7 mouse cellular contexts compared by ENCODE assay signal in the genomic region with DNA sequence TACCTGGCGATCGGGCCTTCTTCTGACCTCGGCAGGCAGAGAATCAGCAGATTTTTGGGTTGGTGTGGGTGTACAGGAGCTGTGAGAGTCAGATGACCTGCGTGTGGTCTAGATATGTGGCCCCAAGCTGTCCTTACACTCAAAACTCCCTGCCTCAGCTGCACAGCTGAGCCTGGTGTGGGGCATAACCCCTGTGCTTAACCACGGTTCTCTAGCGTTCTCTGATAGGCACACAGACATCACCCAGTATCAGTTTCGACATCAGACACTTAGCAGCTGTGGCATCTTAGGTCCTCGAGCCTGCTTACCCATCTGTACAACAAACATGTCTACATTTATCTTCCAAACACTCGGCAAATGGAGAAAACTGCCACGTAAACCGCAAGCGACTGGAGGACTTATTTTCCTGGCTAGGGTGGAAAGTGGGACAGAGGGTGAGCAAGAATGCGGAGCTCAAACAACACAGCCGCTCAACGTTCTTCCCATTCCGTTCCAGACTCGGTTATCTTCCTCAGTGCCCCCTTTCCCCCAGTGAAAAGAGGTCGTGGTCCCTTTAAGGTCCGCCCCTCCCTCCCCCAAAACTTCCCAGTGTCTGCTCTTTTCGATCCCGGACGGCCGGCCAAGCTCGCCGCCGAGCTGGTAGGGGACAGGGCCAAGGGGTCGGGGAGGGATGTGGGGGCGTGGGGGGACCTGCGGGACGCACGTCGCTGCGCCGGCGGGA. TPM values are rescaled to one million over a fixed set of nuclear protein-coding genes. Genes with fewer than 3 reads are reported as not detected.
A peak's percentile ranks its signal among the peaks of the same experiment; 100 is the strongest.
DNase-seq lines count a peak whose midpoint lies in the region; ATAC-seq and TF ChIP-seq lines count a peak whose summit lies in the region.

A gene (plus strand): TSS at position 321 of the 721 bp plus-strand sequence.

- in situ Hi-C loops in ES-E14 (cut with MboI; ENCODE audit: low sequenced_read_pairs in 2 of 2, unreplicated experiment in 2 of 2): no loop called here

- H3K9ac ChIP-seq in ES-E14 (ENCODE audit: insufficient read depth, low read depth, low read length, poor library complexity, severe bottlenecking): peak within 1 kb of the TSS; percentile 97
- peak within 1 kb of the TSS; percentile 94 for H3K9ac ChIP-seq in kidney, postnatal 0 days (ENCODE audit: low read depth, low read length)
- peak within 1 kb of the TSS; percentile 93 for H3K9ac ChIP-seq in liver, embryonic 15.5 days
- H3K9ac ChIP-seq in neural tube, embryonic 13.5 days: peak within 1 kb of the TSS; percentile 91

- peak within 1 kb of the TSS; percentile 98 for H3K27ac ChIP-seq in ES-E14 (ENCODE audit: insufficient read depth, low read depth, low read length, poor library complexity, severe bottlenecking)
- peak within 1 kb of the TSS; percentile 100 for H3K27ac ChIP-seq in embryonic facial prominence, embryonic 10.5 days (replicated peaks)
- peak within 1 kb of the TSS; percentile 100 for H3K27ac ChIP-seq in heart, embryonic 10.5 days
- peak within 1 kb of the TSS; percentile 100 for H3K27ac ChIP-seq in kidney, postnatal 0 days
- peak within 1 kb of the TSS; percentile 96 for H3K27ac ChIP-seq in liver, embryonic 15.5 days (replicated peaks)
- peak within 1 kb of the TSS; percentile 100 for H3K27ac ChIP-seq in neural tube, embryonic 13.5 days (replicated peaks)

- H3K4me3 ChIP-seq in ES-E14 (ENCODE audit: insufficient read depth in 1 of 2, low read depth in 1 of 2, low read length in 2 of 2, poor library complexity in 1 of 2, severe bottlenecking in 1 of 2): peak within 1 kb of the TSS; percentile 88 to 97
- peak within 1 kb of the TSS; percentile 93 for H3K4me3 ChIP-seq in embryonic facial prominence, embryonic 10.5 days
- peak within 1 kb of the TSS; percentile 96 for H3K4me3 ChIP-seq in heart, embryonic 10.5 days
- H3K4me3 ChIP-seq in kidney, postnatal 0 days (replicated peaks; ENCODE audit: low read depth, low read length): peak within 1 kb of the TSS; percentile 85
- peak within 1 kb of the TSS; percentile 85 for H3K4me3 ChIP-seq in liver, embryonic 15.5 days (replicated peaks)
- H3K4me3 ChIP-seq in neural tube, embryonic 13.5 days: peak within 1 kb of the TSS; percentile 73

- ATAC-seq in kidney, postnatal 0 days (replicated peaks; ENCODE audit: low FRiP score, low read depth): peak; percentile 8; the same call in 1 of the 2 replicates
- peak; percentile 1 for ATAC-seq in liver, embryonic 15.5 days (ENCODE audit: insufficient read depth)
- no peak for ATAC-seq in neural tube, embryonic 13.5 days (ENCODE audit: low read depth)

- 3% methylated on average over 35 of the region's 35 CpGs for WGBS in embryonic facial prominence, embryonic 10.5 days
- WGBS in heart, embryonic 10.5 days: 3% methylated on average over 35 of the region's 35 CpGs
- WGBS in kidney, postnatal 0 days: 3% methylated on average over 35 of the region's 35 CpGs
- WGBS in liver, embryonic 15.5 days (ENCODE audit: insufficient replicate concordance): 2% methylated on average over 35 of the region's 35 CpGs
- 4% methylated on average over 35 of the region's 35 CpGs for WGBS in neural tube, embryonic 13.5 days

- H3K4me2 ChIP-seq in kidney, postnatal 0 days (ENCODE audit: low read length): peak within 1 kb of the TSS; percentile 86
- peak within 1 kb of the TSS; percentile 88 for H3K4me2 ChIP-seq in liver, embryonic 15.5 days
- H3K4me2 ChIP-seq in neural tube, embryonic 13.5 days: peak within 1 kb of the TSS; percentile 97

- DNase-seq in B cell, adult 2 months: peak; percentile 47 to 48
- no peak for DNase-seq in ES-E14 (ENCODE audit: low read depth, low spot score)
- no peak for DNase-seq in embryonic facial prominence, embryonic 10.5 days (ENCODE audit: low spot score)
- DNase-seq in heart, embryonic 10.5 days (ENCODE audit: low spot score): peak; percentile 86
- peak; percentile 85 for DNase-seq in kidney, postnatal 0 days (ENCODE audit: low spot score)

- TF ChIP-seq CTCF in kidney, postnatal 0 days (IDR thresholded peaks at IDR 0.05; ENCODE audit: low read depth): no peak

- no peaks in the 10 kb centered on the region for H3K9me3 ChIP-seq in ES-E14 (ENCODE audit: control insufficient read depth, insufficient read depth, low read depth, low read length)
- H3K9me3 ChIP-seq in embryonic facial prominence, embryonic 10.5 days: no peaks in the 10 kb centered on the region
- no peaks in the 10 kb centered on the region for H3K9me3 ChIP-seq in heart, embryonic 10.5 days
- no peaks in the 10 kb centered on the region for H3K9me3 ChIP-seq in kidney, postnatal 0 days (replicated peaks; ENCODE audit: low read length)
- H3K9me3 ChIP-seq in liver, embryonic 15.5 days (replicated peaks): no peaks in the 10 kb centered on the region
- no peaks in the 10 kb centered on the region for H3K9me3 ChIP-seq in neural tube, embryonic 13.5 days

- no peaks in the 10 kb centered on the region for H3K27me3 ChIP-seq in embryonic facial prominence, embryonic 10.5 days (replicated peaks; ENCODE audit: low read depth, poor library complexity, severe bottlenecking)
- H3K27me3 ChIP-seq in heart, embryonic 10.5 days (ENCODE audit: insufficient read depth, poor library complexity, severe bottlenecking): no peaks in the 10 kb centered on the region
- no peaks in the 10 kb centered on the region for H3K27me3 ChIP-seq in kidney, postnatal 0 days (ENCODE audit: insufficient read depth, low read length)
- no peaks in the 10 kb centered on the region for H3K27me3 ChIP-seq in liver, embryonic 15.5 days
- no peaks in the 10 kb centered on the region for H3K27me3 ChIP-seq in neural tube, embryonic 13.5 days

- H3K36me3 ChIP-seq in ES-E14 (ENCODE audit: control insufficient read depth, insufficient read depth, low read length, poor library complexity, severe bottlenecking): peaks cover 16% of the 10 kb centered on the region
- H3K36me3 ChIP-seq in embryonic facial prominence, embryonic 10.5 days (replicated peaks): peaks cover 17% of the 10 kb centered on the region
- H3K36me3 ChIP-seq in heart, embryonic 10.5 days: peaks cover 16% of the 10 kb centered on the region
- peaks cover 6% of the 10 kb centered on the region for H3K36me3 ChIP-seq in kidney, postnatal 0 days (ENCODE audit: insufficient read depth, low read length)
- H3K36me3 ChIP-seq in liver, embryonic 15.5 days (replicated peaks): peaks cover 17% of the 10 kb centered on the region
- peaks cover 13% of the 10 kb centered on the region for H3K36me3 ChIP-seq in neural tube, embryonic 13.5 days

- peaks cover 6 to 15% of the 10 kb centered on the region in 2 experiments for H3K4me1 ChIP-seq in ES-E14 (ENCODE audit: control insufficient read depth in 2 of 2, insufficient read depth in 2 of 2, low read length in 2 of 2, poor library complexity in 1 of 2)
- peaks cover 40% of the 10 kb centered on the region for H3K4me1 ChIP-seq in embryonic facial prominence, embryonic 10.5 days
- peaks cover 35% of the 10 kb centered on the region for H3K4me1 ChIP-seq in heart, embryonic 10.5 days
- H3K4me1 ChIP-seq in kidney, postnatal 0 days (replicated peaks; ENCODE audit: insufficient read depth, low read length): peaks cover 27% of the 10 kb centered on the region
- H3K4me1 ChIP-seq in liver, embryonic 15.5 days (replicated peaks): peaks cover 48% of the 10 kb centered on the region
- peaks cover 31% of the 10 kb centered on the region for H3K4me1 ChIP-seq in neural tube, embryonic 13.5 days (replicated peaks)

TF ChIP-seq in ES-E14, 5 proteins besides CTCF, POLR2A, EP300 and RAD21:
- TF ChIP-seq ZNF384 (IDR thresholded peaks at IDR 0.05; ENCODE audit: low read depth, low read length) (no peak), CHD2 (IDR thresholded peaks at IDR 0.05; ENCODE audit: low read depth, low read length) (no peak), ZC3H11A (IDR thresholded peaks at IDR 0.05; ENCODE audit: borderline replicate concordance, low read depth, low read length) (no peak)
TF ChIP-seq in ES-E14: peak in this region for 0.

RNA-seq across cellular contexts. Expression of the gene that starts here (rescaled TPM):
- total RNA-seq in ES-E14 (2012; rRNA removed): 464 and 530 TPM in 2 replicates
- 325 and 346 TPM in 2 replicates for polyA plus RNA-seq in embryonic facial prominence, embryonic 10.5 days (2016; fragmentation: Nextera tagmentation; extraction: Ambion mirVana)
- 213 and 221 TPM in 2 replicates for polyA plus RNA-seq in heart, embryonic 10.5 days (2016; fragmentation: Nextera tagmentation; extraction: Ambion mirVana)
- polyA plus RNA-seq in kidney, postnatal 0 days (2015; fragmentation: Nextera tagmentation; extraction: Ambion mirVana): 232 TPM in 2 replicates
- polyA plus RNA-seq in liver, embryonic 15.5 days (2015; fragmentation: Nextera tagmentation; extraction: Ambion mirVana): 79.3 and 86.9 TPM in 2 replicates
- polyA plus RNA-seq in neural tube, embryonic 13.5 days (2015; fragmentation: Nextera tagmentation; extraction: Ambion mirVana): 214 and 237 TPM in 2 replicates

Comparison
In these comparisons a context has a peak if more than half of its experiments do, and no peak if none do; other contexts are left out.
1. DNase-seq: peak in B cell, adult 2 months (2 of 2), heart, embryonic 10.5 days (single experiment) and kidney, postnatal 0 days (single experiment); none in ES-E14 (single experiment) and embryonic facial prominence, embryonic 10.5 days (single experiment).
2. Peak in every context shown above with its lines, with median percentiles within 50 percentile points of each other: H3K27ac ChIP-seq, H3K4me3 ChIP-seq, H3K9ac ChIP-seq and H3K4me2 ChIP-seq.